Mouse (Mus musculus) midbrain, embryonic 13.5 days (tissue): ENCODE results near the gene Timm13. TPM values are rescaled to one million over a fixed set of nuclear protein-coding genes. Genes with fewer than 3 reads are reported as not detected.

Experiments
- ATAC-seq: fragments of 200-750 bp; cut with Nextera tagmentation; 2 replicates; pipeline ENCODE4 v1.8.0; 2017; ENCODE audit warnings: mild to moderate bottlenecking, moderate TSS enrichment, moderate library complexity
- H3K27ac ChIP-seq: fragments of 300-500 bp; sonication (generic); 2 replicates; pipeline ENCODE4 v1.5.1; 2015; ENCODE audit warnings: inconsistent platforms, mild to moderate bottlenecking, moderate library complexity
- H3K27me3 ChIP-seq: fragments of 300-500 bp; sonication (generic); 2 replicates; pipeline ENCODE4 v1.6.1; 2015; ENCODE audit warnings: mild to moderate bottlenecking, inconsistent platforms
- H3K36me3 ChIP-seq: fragments of 300-500 bp; sonication (generic); 2 replicates; pipeline ENCODE4 v1.6.1; 2015; ENCODE audit warnings: mild to moderate bottlenecking, inconsistent platforms
- H3K4me1 ChIP-seq: fragments of 300-500 bp; sonication (generic); replicated peaks from 2 replicates; pipeline ENCODE4 v1.6.1; 2015; ENCODE audit warnings: inconsistent platforms
- H3K4me2 ChIP-seq: fragments of 300-500 bp; sonication (generic); replicated peaks from 2 replicates; pipeline ENCODE4 v1.6.1; 2015; ENCODE audit warnings: moderate library complexity, mild to moderate bottlenecking, inconsistent platforms
- H3K4me3 ChIP-seq: fragments of 300-500 bp; sonication (generic); replicated peaks from 2 replicates; pipeline ENCODE4 v1.5.1; 2015; ENCODE audit warnings: mild to moderate bottlenecking, inconsistent platforms
- H3K9ac ChIP-seq: fragments of 300-500 bp; sonication (generic); replicated peaks from 2 replicates; pipeline ENCODE4 v1.6.1; 2015; ENCODE audit warnings: mild to moderate bottlenecking, inconsistent platforms
- H3K9me3 ChIP-seq: fragments of 300-500 bp; sonication (generic); 2 replicates; pipeline ENCODE4 v1.6.1; 2016; ENCODE audit warnings: mild to moderate bottlenecking, inconsistent platforms
- WGBS: fragments of 180-500 bp; shearing (Covaris S2); methylation state at CpG from one replicate; pipeline ENCODE4 v1.1.7; 2015; 5-methylcytosine and 5-hydroxymethylcytosine counted together
- polyA plus RNA-seq: library from polyadenylated mRNA; unstranded; fragments of >200 nt; fragmentation: Nextera tagmentation; extraction: Ambion mirVana; gene quantifications from 2 replicates; pipeline ENCODE4 v1.2.1, GENCODE M21; 2015

Timm13 gene
- polyA plus RNA-seq, 1 experiment from 2014 or later = 331 TPM

DNA sequence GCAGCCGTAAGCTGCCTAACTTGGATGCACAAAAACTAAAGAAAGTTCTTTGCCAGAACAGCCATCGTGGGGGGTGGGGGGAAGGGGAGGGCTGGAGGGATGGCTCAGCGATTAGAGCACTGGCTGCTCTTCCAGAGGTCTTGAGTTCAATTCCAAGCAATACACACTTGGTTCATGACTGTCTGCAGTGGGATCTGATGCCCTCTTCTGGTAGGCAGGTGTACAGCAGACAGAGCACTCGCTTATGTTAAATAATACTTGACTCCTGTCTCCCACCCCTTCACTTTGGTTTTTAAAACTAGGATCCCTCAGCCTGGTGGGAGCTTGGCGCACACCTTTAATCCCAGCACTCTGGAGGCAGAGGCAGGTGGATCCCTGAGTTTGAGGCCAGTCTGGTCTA, 24.7 kb downstream of the Timm13 start:
- Histone ChIP-seq H3K27ac (no peak overlapping the region), H3K27me3 (no peaks in the 10 kb centered on the region), H3K9ac (no peak overlapping the region), H3K4me1 (0 out of 2 replicates have a peak, but pooled peaks cover 3% of the 10 kb centered on the region), H3K4me3 (no peak overlapping the region), H3K36me3 (no peaks in the 10 kb centered on the region), H3K4me2 (no peak overlapping the region), H3K9me3 (no peaks in the 10 kb centered on the region)
- WGBS = 21% methylated on average over 5 of the region's 5 CpGs
- ATAC-seq = no peak

DNA sequence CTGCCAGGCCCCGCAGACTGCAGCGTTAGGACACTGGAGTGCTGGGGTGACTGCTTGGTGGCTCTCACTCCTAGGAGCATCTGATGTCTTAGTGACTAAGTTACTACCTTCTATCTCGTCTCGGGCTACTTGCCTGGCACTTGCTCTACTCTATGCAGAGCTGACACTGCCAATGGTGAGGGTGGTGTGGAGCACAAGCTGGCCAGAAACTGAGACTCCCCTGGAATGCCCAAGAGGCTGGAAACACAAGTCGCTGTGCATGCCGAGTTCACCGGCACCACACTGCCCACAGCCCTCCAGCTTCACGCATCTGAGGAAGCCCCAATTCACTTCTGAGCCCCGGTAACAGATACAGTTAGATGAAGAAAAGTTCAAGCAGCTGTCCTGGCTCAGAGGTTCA, 26.7 kb downstream of the Timm13 start:
- no peak overlapping the region; the same call in 1 of the 2 replicates for H3K9ac ChIP-seq
- ATAC-seq = no peak
- WGBS = 80% methylated on average over 9 of the region's 9 CpGs

DNA sequence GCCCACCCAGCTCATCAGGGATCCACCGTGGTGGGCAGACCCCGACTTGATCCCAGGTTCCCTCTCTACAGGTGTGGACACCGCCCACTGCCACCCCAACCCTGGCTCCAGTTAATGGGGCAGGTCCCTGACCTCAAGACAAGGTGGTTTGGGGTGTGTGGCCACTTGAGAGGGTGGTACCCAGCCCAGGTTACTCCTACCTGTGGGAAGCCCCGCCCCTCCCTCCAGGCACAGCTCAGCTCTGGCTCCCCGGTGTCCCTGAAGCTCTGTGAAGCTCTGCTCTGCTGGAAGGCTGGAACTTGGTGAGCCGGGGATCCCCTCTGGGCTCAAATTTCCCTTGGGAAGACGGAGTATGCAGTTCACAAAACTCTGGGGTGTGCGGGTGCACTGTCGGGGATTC, 29.2 kb downstream of the Timm13 start, which contains the start of gene Tmprss9:
TSS of gene Tmprss9 (plus strand) at position 268 of the 400 bp plus-strand sequence.
- Histone ChIP-seq H3K9ac (no peak within 1 kb of the TSS), H3K4me2 (no peak within 1 kb of the TSS), H3K27ac (no peak within 1 kb of the TSS), H3K27me3 (no peaks in the 10 kb centered on the region), H3K4me1 (0 out of 2 replicates have a peak, but pooled peaks cover 3% of the 10 kb centered on the region), H3K9me3 (no peaks in the 10 kb centered on the region), H3K4me3 (no peak within 1 kb of the TSS), H3K36me3 (peaks cover 19% of the 10 kb centered on the region)
- WGBS = 36% methylated on average over 9 of the region's 9 CpGs
- no peak for ATAC-seq

More for the DNA sequence above, 26.7 kb downstream of the Timm13 start:
- Histone ChIP-seq H3K27ac (no peak overlapping the region), H3K36me3 (no peaks in the 10 kb centered on the region), H3K27me3 (no peaks in the 10 kb centered on the region), H3K4me2 (no peak overlapping the region), H3K9me3 (no peaks in the 10 kb centered on the region), H3K4me1 (0 out of 2 replicates have a peak, but pooled peaks cover 3% of the 10 kb centered on the region), H3K4me3 (no peak overlapping the region)

DNA sequence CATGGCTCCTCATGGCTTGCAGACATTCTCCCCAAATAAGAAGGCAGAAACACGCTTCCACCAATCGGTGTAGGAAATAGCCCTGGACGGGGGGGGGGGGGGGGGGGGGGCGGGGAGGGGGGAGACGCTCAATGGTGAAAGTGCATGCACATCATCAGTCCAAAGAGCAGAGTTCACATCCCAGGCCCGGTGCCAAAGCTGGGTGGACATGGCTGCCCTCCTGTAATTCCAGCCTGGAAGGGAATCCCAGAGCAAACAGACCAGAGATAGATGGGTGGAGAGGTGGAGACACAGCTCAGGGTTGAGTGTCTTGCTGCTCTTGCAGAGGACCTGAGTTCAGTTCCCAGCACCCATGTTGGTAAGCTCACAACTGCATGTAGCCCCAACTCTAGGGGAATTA, 29.8 kb downstream of the Timm13 start:
- no peak overlapping the region for H3K9ac ChIP-seq
- WGBS = 90% methylated on average over 1 of the region's 6 CpGs
- H3K4me1 ChIP-seq = no peaks in the 10 kb centered on the region

DNA sequence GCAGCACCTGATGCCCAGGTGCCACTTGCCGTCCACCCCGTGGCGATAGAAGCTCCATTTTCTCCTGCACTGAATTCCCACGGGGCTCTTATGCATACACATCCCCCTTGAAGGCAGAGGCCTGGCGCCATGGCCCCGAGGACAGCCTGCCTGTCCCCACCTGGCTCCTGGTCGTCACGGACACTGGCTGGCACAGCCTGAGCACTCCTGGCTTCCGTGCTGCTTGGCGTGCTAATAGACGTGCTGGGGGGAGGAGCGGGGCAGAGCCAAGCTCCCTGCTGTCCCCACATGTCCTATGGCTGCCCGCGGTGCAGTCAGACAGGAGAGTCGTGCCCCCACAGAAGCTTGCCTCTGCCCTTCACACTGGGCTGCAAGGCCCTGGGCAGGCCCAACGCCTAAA, 36.3 kb downstream of the Timm13 start:
- Histone ChIP-seq H3K9me3 (no peaks in the 10 kb centered on the region), H3K4me1 (no peaks in the 10 kb centered on the region), H3K4me3 (no peak overlapping the region), H3K4me2 (no peak overlapping the region), H3K27me3 (no peaks in the 10 kb centered on the region), H3K27ac (no peak overlapping the region), H3K36me3 (peaks cover 74% of the 10 kb centered on the region), H3K9ac (no peak overlapping the region)
- ATAC-seq = no peak
- WGBS = 91% methylated on average over 16 of the region's 16 CpGs

More for the DNA sequence above, 29.8 kb downstream of the Timm13 start:
- Histone ChIP-seq H3K4me3 (no peak overlapping the region), H3K9me3 (no peaks in the 10 kb centered on the region), H3K27ac (no peak overlapping the region), H3K36me3 (peaks cover 25% of the 10 kb centered on the region), H3K4me2 (no peak overlapping the region), H3K27me3 (no peaks in the 10 kb centered on the region)
- no peak for ATAC-seq

DNA sequence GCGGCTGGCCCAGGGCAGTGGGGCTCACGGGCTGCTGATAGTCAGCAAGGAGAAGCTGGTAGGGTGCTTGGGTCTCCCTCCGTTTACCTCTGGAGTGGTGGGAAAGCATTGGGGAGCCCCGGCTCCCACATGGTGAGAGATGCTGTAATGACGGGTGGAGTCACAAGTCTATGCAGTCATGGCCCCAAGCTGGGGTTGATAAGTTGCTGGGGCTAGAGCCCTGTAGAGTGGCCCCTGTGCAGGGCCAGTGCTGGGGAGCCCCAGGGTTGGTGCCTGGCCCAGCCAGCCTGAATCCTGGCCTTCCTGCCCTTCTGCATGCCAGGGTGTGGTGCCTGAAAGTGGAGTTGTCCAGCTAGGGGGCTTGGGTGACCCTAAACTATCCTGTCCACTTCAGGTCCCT, 38.5 kb downstream of the Timm13 start:
- H3K36me3 ChIP-seq = peaks cover 62% of the 10 kb centered on the region
- H3K27ac ChIP-seq = no peak overlapping the region
- peaks cover 7% of the 10 kb centered on the region for H3K4me1 ChIP-seq
- no peaks in the 10 kb centered on the region for H3K27me3 ChIP-seq
- no peak overlapping the region for H3K4me2 ChIP-seq
- H3K4me3 ChIP-seq = no peak overlapping the region
- no peak overlapping the region for H3K9ac ChIP-seq
- H3K9me3 ChIP-seq = no peaks in the 10 kb centered on the region
- WGBS = 94% methylated on average over 5 of the region's 5 CpGs
- no peak for ATAC-seq

DNA sequence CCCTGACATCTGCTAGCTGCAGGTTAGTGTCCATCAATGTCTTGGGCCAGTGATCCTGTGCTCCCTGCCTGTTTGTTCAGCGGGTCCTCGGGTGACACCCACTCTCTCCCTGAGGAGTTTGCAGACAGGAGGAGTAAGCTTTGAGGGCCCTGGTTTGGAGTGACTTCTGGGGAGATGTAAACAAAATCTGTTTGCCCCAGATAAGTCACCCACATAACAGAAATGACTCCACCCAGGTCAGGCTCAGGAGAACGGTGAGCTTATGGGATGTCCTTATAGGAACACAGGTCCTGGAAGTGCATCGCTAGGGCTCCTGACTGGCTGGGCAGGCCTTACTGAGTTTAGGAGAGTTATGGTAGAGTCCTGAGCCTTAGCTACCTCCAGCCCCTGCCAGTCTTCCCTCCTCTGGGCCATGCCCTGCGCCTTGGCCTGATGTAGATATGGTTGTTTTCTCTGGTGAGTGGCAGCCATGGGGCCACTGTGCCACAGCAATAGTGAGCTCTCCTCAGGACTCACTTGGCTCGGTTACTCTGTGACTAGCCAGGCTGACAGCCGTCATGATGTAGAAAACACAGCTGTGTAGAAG, 42.3 kb downstream of the Timm13 start:
- Histone ChIP-seq H3K36me3 (peaks cover 26% of the 10 kb centered on the region), H3K9ac (peak overlapping the region; percentile 23), H3K27me3 (no peaks in the 10 kb centered on the region), H3K4me1 (peaks cover 39% of the 10 kb centered on the region), H3K4me3 (no peak overlapping the region), H3K9me3 (no peaks in the 10 kb centered on the region), H3K27ac (no peak overlapping the region), H3K4me2 (no peak overlapping the region)
- ATAC-seq = no peak
- 90% methylated on average over 7 of the region's 7 CpGs for WGBS

DNA sequence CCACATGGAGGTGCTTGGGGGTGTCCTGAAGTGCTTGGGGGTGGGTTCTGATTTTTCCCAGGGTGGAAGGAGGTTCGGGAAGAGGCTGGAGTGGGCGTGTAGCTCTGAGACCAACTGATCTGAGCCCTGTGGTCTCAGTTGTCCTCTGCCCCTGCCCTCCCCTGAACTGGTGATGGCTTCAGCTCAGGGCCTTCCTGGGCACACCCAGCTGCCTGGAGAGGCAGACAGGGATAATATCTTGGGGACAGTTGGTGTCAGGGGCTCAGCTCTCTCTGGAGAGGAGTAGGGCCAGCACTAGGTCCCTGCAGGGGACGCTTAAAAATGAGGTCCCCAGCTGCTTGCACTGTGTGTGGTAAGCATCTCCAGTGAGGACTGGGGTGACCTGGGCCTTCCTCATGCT, 42.9 kb downstream of the Timm13 start:
- 0 out of 2 replicates have a peak overlapping the region, but pooled peaks have one; percentile 100 for H3K4me2 ChIP-seq

DNA sequence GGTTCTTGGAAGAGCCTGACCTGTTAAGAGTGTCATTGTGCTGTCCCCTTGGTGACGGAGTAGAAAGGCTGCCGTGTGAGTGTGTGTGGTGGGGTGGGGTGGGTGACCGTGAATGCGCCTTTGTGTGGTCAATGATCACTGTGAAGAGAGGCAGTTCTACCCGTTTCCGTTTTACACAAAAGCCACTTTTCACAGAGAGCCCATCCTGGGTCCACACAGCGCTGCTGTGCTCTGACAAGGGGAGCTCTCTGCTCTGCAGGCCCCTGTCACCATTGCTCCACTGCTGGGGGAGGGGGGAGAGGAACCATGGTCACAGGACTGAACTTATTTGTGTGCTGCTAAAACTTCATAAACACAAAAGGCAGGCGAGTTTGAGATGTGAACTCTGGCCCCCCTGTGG, 43.4 kb downstream of the Timm13 start:
- Histone ChIP-seq H3K4me3 (no peak overlapping the region), H3K36me3 (peaks cover 24% of the 10 kb centered on the region), H3K9me3 (no peaks in the 10 kb centered on the region), H3K4me2 (peak overlapping the region; percentile 100; the same call in 1 of the 2 replicates), H3K4me1 (peaks cover 42% of the 10 kb centered on the region), H3K9ac (peak overlapping the region; percentile 59; the same call in 1 of the 2 replicates), H3K27ac (no peak overlapping the region), H3K27me3 (no peaks in the 10 kb centered on the region)
- 48% methylated on average over 8 of the region's 8 CpGs for WGBS
- no peak for ATAC-seq

More for the DNA sequence above, 42.9 kb downstream of the Timm13 start:
- Histone ChIP-seq H3K36me3 (peaks cover 25% of the 10 kb centered on the region), H3K27me3 (no peaks in the 10 kb centered on the region), H3K9ac (peak overlapping the region; percentile 23; the same call in 1 of the 2 replicates), H3K4me1 (peaks cover 42% of the 10 kb centered on the region), H3K9me3 (no peaks in the 10 kb centered on the region), H3K27ac (no peak overlapping the region), H3K4me3 (no peak overlapping the region)
- no peak for ATAC-seq
- 67% methylated on average over 3 of the region's 3 CpGs for WGBS

DNA sequence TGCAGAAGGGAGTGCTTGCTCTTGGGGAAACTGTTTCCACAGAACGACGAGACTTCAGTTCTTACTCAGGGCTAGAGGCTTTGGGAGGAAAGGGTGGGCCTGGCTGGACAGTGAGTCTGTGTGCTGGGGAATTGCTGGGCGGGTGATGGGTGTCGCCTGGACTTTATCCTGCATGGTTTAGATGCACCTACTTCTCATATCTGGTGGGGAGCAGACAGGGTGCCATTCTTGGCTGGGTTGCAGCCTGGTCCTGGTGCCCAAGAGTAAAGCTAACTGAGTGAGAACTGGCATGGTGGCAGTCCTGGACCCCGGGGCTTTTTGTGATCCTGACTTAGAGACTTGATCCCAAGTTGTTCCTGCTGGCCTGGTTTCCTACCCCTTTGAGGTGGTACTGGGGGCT, 43.9 kb downstream of the Timm13 start:
- no peak overlapping the region for H3K4me3 ChIP-seq
- peak overlapping the region; percentile 59; the same call in 1 of the 2 replicates for H3K9ac ChIP-seq
- no peaks in the 10 kb centered on the region for H3K9me3 ChIP-seq
- ATAC-seq = no peak
- no peak overlapping the region for H3K27ac ChIP-seq
- WGBS = 88% methylated on average over 5 of the region's 5 CpGs
- no peaks in the 10 kb centered on the region for H3K27me3 ChIP-seq
- peaks cover 24% of the 10 kb centered on the region for H3K36me3 ChIP-seq
- H3K4me2 ChIP-seq = peak overlapping the region; percentile 100; the same call in 1 of the 2 replicates
- H3K4me1 ChIP-seq = peaks cover 42% of the 10 kb centered on the region

DNA sequence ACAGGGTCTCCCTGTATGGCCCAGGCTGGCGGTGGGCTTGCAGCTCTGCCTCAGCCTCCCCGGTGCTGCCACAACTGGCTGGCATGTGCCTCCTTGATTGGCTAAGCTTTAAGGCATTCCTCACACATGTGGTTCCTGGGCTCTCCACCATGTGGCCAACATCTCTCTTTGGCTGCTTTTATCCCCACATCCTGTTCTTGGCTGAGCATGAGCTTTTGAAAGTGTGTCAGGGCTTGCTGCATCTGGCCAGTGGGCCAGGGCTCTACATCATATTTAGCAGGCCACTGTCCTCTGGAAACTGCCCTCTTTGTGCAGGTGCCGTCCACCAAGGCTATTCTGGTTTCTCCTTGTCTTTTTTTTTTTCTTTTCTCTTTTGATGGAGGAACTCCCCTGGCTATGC, 44.5 kb downstream of the Timm13 start:
- Histone ChIP-seq H3K9ac (peak overlapping the region; percentile 95), H3K4me2 (peak overlapping the region; percentile 100), H3K4me3 (peak overlapping the region; percentile 93), H3K4me1 (peaks cover 42% of the 10 kb centered on the region), H3K27ac (no peak overlapping the region), H3K9me3 (no peaks in the 10 kb centered on the region), H3K36me3 (peaks cover 24% of the 10 kb centered on the region), H3K27me3 (no peaks in the 10 kb centered on the region)
- WGBS = 78% methylated on average over 3 of the region's 3 CpGs
- ATAC-seq = no peak

DNA sequence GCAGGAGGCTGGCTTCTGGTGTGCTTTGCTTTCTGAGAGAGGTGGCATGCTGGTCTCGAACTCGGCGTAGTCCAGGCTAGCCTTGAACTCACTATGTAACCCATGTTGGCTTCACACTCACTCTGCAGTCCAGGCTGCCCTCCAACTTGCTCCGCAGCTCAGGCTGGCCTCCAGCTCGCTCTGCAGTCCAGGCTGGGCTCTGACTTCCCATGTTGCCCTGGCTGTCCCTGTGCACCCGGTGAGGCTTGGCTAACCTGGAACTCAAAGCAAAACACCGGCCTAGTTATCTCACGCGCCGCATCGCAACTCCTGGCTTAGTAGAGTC, 45.1 kb downstream of the Timm13 start:
- peak overlapping the region; percentile 100 for H3K4me2 ChIP-seq
- no peaks in the 10 kb centered on the region for H3K27me3 ChIP-seq
- 18% methylated on average over 11 of the region's 11 CpGs for WGBS
- peak overlapping the region; percentile 95 for H3K9ac ChIP-seq
- H3K4me1 ChIP-seq = peaks cover 42% of the 10 kb centered on the region
- peak; percentile 5; the same call in 1 of the 2 replicates for ATAC-seq
- no peaks in the 10 kb centered on the region for H3K9me3 ChIP-seq
- H3K36me3 ChIP-seq = peaks cover 27% of the 10 kb centered on the region
- no peak overlapping the region for H3K27ac ChIP-seq
- H3K4me3 ChIP-seq = peak overlapping the region; percentile 93
